Mouse (Mus musculus): ENCODE results near the gene Gm13723.

The Gm13723 gene

GRCm38 (mm10) chr2:86874702-86875101 lies at the start of gene Gm13723:
Gene Gm13723, minus strand, starts transcription at chr2:86874802.
- no peak for DNase-seq (ENCODE audit: low read depth, low spot score)

GRCm38 (mm10) chr2:86905647-86906046 lies 31.0 kb upstream of the Gm13723 start:
- peak; percentile 52 for DNase-seq (ENCODE audit: low read depth, low spot score)

DNA sequence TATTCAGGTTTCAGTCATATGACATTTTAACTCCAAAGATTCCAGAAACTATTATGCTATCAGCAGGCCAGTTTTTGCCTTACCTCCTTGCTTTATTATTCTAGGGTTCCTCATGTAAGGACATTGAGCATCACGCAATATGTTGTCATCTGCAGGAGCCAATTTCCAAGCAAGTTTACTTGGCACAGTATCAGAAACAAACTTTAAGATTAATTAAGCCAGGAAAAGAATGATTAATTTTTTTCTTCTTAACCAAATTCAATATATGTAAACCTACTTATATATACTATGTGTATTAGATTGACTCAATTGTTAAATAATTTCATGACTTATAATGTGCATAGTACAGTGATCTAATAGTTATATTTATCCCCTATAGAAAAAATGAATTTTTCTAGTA lies 17.5 kb upstream of the Gm13723 start, which contains the start of gene Olfr1097:
Gene Olfr1097 (minus strand): TSS at position 101 of the 400 bp plus-strand sequence.
- no peak for DNase-seq (ENCODE audit: low read depth, low spot score)

GRCm38 (mm10) chr2:86851596-86851995 lies 23.0 kb downstream of the Gm13723 start, which contains the start of gene Olfr1095:
Gene Olfr1095, minus strand, starts transcription at chr2:86851696.
- no peak for DNase-seq (ENCODE audit: low read depth, low spot score)

GRCm38 (mm10) chr2:86824363-86824762 lies 50.2 kb downstream of the Gm13723 start, which contains the start of gene Olfr1094:
Gene Olfr1094, plus strand, starts transcription at chr2:86824663.
- no peak for DNase-seq (ENCODE audit: low read depth, low spot score)

Measured in brain, adult 2 months (tissue).